Mouse (Mus musculus) megakaryocyte, embryonic 14.5 days (primary cell): ENCODE data around the gene Ms4a7.

Experiments
- FLI1 ChIP-seq: IDR thresholded peaks from 2 replicates; pipeline ENCODE4 v1.6.1; 2012; ENCODE audit warnings: low read length, inconsistent platforms, mixed read lengths
- GATA1 ChIP-seq: IDR thresholded peaks from 3 replicates; pipeline ENCODE4 v1.6.1; 2012; ENCODE audit warnings: mixed read lengths, low read length, inconsistent platforms, borderline replicate concordance

- no peak for TF ChIP-seq GATA1
- no peak for TF ChIP-seq FLI1
Measured at GRCm38 (mm10) chr19:11314354-11314753, 21.6 kb downstream of the Ms4a7 start, which contains the start of gene Ms4a14.
